Mouse (Mus musculus) kidney, postnatal 0 days (tissue): Measurements from ENCODE around the gene Slc43a3. TPM values are rescaled to one million over a fixed set of nuclear protein-coding genes. Genes with fewer than 3 reads are reported as not detected.
"Not testable (repeated sequence)": the region's sequence is repeated elsewhere in the genome, so short reads cannot be mapped to it uniquely, and the experiment has no call there.

ENCODE experiments used
- ATAC-seq: fragments of 200-750 bp; cut with Nextera tagmentation; replicated peaks from 2 replicates; pipeline ENCODE4 v1.8.0; 2017; ENCODE audit warnings: low read depth, moderate number of reproducible peaks, moderate TSS enrichment, moderate library complexity; ENCODE audit not compliant: low FRiP score
- DNase-seq: peaks from one replicate; pipeline ENCODE4 v3.0.0-alpha.2; 2016; ENCODE audit warnings: low spot score
- H3K27ac ChIP-seq: fragments of 300-500 bp; sonication (generic); 2 replicates; pipeline ENCODE4 v1.5.1; 2014; ENCODE audit warnings: mild to moderate bottlenecking
- H3K27me3 ChIP-seq: fragments of 300-500 bp; sonication (generic); 2 replicates; pipeline ENCODE4 v1.6.1; 2014; ENCODE audit warnings: low read length, mixed read lengths; ENCODE audit not compliant: insufficient read depth
- H3K36me3 ChIP-seq: fragments of 300-500 bp; sonication (generic); 2 replicates; pipeline ENCODE4 v1.6.1; 2014; ENCODE audit warnings: low read length, mixed read lengths; ENCODE audit not compliant: insufficient read depth
- H3K4me1 ChIP-seq: fragments of 300-500 bp; sonication (generic); replicated peaks from 2 replicates; pipeline ENCODE4 v1.6.1; 2014; ENCODE audit warnings: antibody characterized with exemption, low read length, mixed read lengths; ENCODE audit not compliant: insufficient read depth
- H3K4me2 ChIP-seq: fragments of 300-500 bp; sonication (generic); 2 replicates; pipeline ENCODE4 v1.6.1; 2014; ENCODE audit warnings: mild to moderate bottlenecking, low read length, moderate library complexity, mixed read lengths
- H3K4me3 ChIP-seq: fragments of 300-500 bp; sonication (generic); replicated peaks from 2 replicates; pipeline ENCODE4 v1.5.1; 2014; ENCODE audit warnings: low read depth, low read length
- H3K9ac ChIP-seq: fragments of 300-500 bp; sonication (generic); 2 replicates; pipeline ENCODE4 v1.6.1; 2014; ENCODE audit warnings: low read depth, low read length
- H3K9me3 ChIP-seq: fragments of 300-500 bp; sonication (generic); replicated peaks from 2 replicates; pipeline ENCODE4 v1.6.1; 2016; ENCODE audit warnings: low read length, inconsistent platforms, mixed read lengths
- CTCF ChIP-seq: IDR thresholded peaks from 2 replicates; pipeline ENCODE4 v1.5.1; 2016; ENCODE audit warnings: antibody characterized with exemption, low read depth, mild to moderate bottlenecking, moderate library complexity
- WGBS: fragments of 180-500 bp; shearing (Covaris S2); extraction: QIAGEN DNeasy Blood & Tissue Kit; methylation state at CpG from one replicate; pipeline ENCODE4 v1.1.7; 2014; 5-methylcytosine and 5-hydroxymethylcytosine counted together
- polyA plus RNA-seq: library from polyadenylated mRNA; unstranded; fragments of >200 nt; fragmentation: Nextera tagmentation; extraction: Ambion mirVana; gene quantifications from 2 replicates; pipeline ENCODE4 v1.2.1, GENCODE M21; 2015

Gene Slc43a3
- polyA plus RNA-seq, 1 experiment from 2014 or later = 36.7 TPM

GRCm38 (mm10) chr2:84890045-84890340 is 46.4 kb upstream of the Slc43a3 start:
- Histone ChIP-seq H3K4me2 (no peak overlapping the region), H3K4me3 (no peak overlapping the region), H3K36me3 (no peaks in the 10 kb centered on the region), H3K27ac (no peak overlapping the region), H3K27me3 (peaks cover 33% of the 10 kb centered on the region), H3K4me1 (peaks cover 12% of the 10 kb centered on the region; the same call in 1 of the 2 replicates), H3K9me3 (no peaks in the 10 kb centered on the region), H3K9ac (no peak overlapping the region)
- 0% methylated on average over 5 of the region's 5 CpGs for WGBS
- DNase-seq (peak; percentile 91), ATAC-seq (no peak; the same call in 1 of the 2 replicates)
- peak; percentile 82 for TF ChIP-seq CTCF

DNA sequence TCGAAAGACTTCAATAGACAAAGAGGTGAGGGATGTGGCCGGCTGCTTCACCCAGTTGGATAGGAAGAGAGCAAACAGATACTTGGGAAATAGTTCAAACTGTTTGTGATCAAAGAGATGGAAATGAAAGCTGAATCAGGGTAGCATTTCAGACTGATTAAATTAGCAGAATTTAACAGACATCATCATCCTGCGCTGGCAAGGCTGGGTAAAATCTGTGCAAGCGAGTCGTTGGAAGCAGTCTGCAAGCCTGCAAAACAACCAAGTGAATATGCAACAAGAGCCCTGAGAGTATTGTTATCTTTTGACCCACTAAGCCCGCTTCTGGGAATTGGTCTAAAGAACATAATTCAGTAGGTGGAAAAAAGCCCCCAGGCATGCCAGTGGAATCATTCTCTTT is 43.0 kb upstream of the Slc43a3 start:
- no peak overlapping the region for H3K9ac ChIP-seq
- peaks cover 12% of the 10 kb centered on the region for H3K27me3 ChIP-seq
- H3K4me3 ChIP-seq = no peak overlapping the region
- no peak for TF ChIP-seq CTCF
- no peaks in the 10 kb centered on the region for H3K9me3 ChIP-seq
- WGBS = 55% methylated on average over 6 of the region's 6 CpGs
- DNase-seq (no peak), ATAC-seq (no peak)
- H3K4me2 ChIP-seq = no peak overlapping the region
- H3K4me1 ChIP-seq = no peaks in the 10 kb centered on the region
- no peak overlapping the region for H3K27ac ChIP-seq
- no peaks in the 10 kb centered on the region for H3K36me3 ChIP-seq

DNA sequence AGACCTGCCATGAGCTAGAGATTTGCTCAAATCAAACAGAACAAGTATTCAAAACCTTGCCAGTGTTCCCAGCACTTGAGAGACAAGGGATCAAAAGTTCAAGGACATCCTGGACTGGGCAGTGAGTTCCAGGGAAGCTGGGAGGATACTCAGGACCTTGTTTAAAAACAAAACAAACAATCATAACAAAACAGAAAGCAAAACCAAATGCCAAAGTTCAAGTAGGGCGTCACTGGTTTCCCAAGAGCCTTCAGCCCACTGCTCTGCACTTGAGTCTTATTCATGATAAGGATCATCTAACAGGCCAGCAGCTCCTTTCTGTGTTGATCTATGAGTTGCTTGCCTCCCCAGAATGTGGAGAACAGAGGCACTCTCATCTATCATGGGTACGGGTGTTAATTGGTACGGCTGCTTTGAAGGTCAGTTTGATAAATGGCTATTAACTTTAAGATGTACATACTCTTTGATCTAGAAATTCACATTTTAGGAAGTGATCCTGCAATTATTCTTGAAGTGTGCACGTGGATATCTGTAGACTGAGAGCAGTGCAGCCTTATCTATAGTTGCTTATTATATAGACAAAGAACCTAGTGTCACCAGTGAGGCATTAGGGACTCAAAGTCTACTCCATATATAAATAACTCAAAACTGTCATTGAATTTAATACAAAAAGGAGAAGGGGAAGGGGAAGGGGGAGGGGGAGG is 40.7 kb upstream of the Slc43a3 start:
- no peak for ATAC-seq

GRCm38 (mm10) chr2:84896686-84897085 is 39.7 kb upstream of the Slc43a3 start:
- not testable (repeated sequence) for H3K27ac ChIP-seq, DNase-seq, H3K36me3 ChIP-seq, H3K27me3 ChIP-seq, H3K9me3 ChIP-seq, ATAC-seq, H3K4me2 ChIP-seq, H3K4me1 ChIP-seq, H3K9ac ChIP-seq, H3K4me3 ChIP-seq
- WGBS = 94% methylated on average over 6 of the region's 6 CpGs

More for the DNA sequence above, 40.7 kb upstream of the Slc43a3 start:
- no peak overlapping the region for H3K9ac ChIP-seq
- H3K27ac ChIP-seq = no peak overlapping the region
- H3K36me3 ChIP-seq = no peaks in the 10 kb centered on the region
- DNase-seq = no peak
- TF ChIP-seq CTCF = no peak
- peaks cover 4% of the 10 kb centered on the region for H3K27me3 ChIP-seq
- no peaks in the 10 kb centered on the region for H3K9me3 ChIP-seq
- no peak overlapping the region for H3K4me3 ChIP-seq
- no peak overlapping the region for H3K4me2 ChIP-seq
- WGBS = 30% methylated on average over 4 of the region's 4 CpGs
- no peaks in the 10 kb centered on the region for H3K4me1 ChIP-seq

- no peak overlapping the region for H3K4me2 ChIP-seq
- no peak overlapping the region for H3K4me3 ChIP-seq
- no peak overlapping the region for H3K27ac ChIP-seq
- H3K9me3 ChIP-seq = no peaks in the 10 kb centered on the region
- TF ChIP-seq CTCF = no peak
- ATAC-seq = no peak
- no peaks in the 10 kb centered on the region for H3K36me3 ChIP-seq
- H3K27me3 ChIP-seq = no peaks in the 10 kb centered on the region
- H3K9ac ChIP-seq = no peak overlapping the region
- WGBS = 49% methylated on average over 3 of the region's 3 CpGs
- peak; percentile 31 for DNase-seq
- no peaks in the 10 kb centered on the region for H3K4me1 ChIP-seq
Observed at GRCm38 (mm10) chr2:84912722-84913121, 23.7 kb upstream of the Slc43a3 start.

DNA sequence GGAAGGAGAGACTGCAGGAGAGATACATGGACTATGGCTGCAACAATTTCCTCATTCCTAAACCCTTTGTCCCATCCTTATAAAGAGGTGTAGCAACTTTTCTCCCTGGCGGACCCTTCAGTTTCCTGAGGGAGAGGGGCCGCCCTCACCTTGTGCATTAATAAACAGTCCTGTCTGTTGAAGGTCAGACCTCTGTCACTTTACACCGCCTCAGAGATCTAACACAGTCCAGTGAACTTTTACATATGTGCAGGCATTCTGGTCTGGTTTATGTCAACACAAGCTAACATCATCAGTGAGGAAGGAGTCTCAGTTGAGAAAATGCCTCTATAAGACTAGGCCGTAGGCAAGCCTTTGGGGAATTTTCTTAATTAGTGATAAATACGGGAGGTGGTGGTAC is 22.5 kb upstream of the Slc43a3 start:
- no peak for TF ChIP-seq CTCF
- Histone ChIP-seq H3K4me2 (no peak overlapping the region), H3K9me3 (no peaks in the 10 kb centered on the region), H3K36me3 (no peaks in the 10 kb centered on the region), H3K4me1 (no peaks in the 10 kb centered on the region), H3K4me3 (no peak overlapping the region), H3K27ac (no peak overlapping the region), H3K9ac (no peak overlapping the region), H3K27me3 (no peaks in the 10 kb centered on the region)
- ATAC-seq = no peak
- no peak for DNase-seq
- WGBS = 67% methylated on average over 5 of the region's 5 CpGs

DNA sequence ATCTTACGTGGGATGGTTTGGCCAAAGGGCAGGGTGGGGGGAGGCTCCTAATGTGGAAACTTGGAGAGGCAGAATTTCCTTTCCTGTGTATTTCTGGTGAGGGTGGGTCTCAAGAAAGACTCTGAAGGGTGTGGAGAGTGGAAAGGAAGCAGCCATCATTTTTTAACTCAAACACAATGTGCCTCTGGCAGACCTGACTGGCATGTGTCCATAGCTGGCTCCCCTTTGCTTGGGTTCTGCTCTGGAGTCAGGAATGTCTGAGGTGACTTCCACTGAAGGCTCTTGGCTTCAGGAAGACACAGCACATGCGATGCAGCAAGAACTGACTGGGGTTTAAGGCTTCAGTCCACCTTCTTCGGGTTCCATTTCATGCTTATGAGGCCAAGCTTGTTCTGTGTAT is 21.0 kb upstream of the Slc43a3 start:
- Histone ChIP-seq H3K27ac (0 out of 2 replicates have a peak overlapping the region, but pooled peaks have one; percentile 1), H3K4me3 (no peak overlapping the region), H3K4me2 (no peak overlapping the region), H3K9me3 (no peaks in the 10 kb centered on the region), H3K9ac (no peak overlapping the region), H3K4me1 (no peaks in the 10 kb centered on the region), H3K36me3 (no peaks in the 10 kb centered on the region), H3K27me3 (no peaks in the 10 kb centered on the region)
- DNase-seq = no peak
- WGBS = 69% methylated on average over 3 of the region's 3 CpGs
- TF ChIP-seq CTCF = no peak
- no peak for ATAC-seq
